Mouse (Mus musculus): ENCODE measurements around the gene Mgea5. TPM values are rescaled to one million over a fixed set of nuclear protein-coding genes. Genes with fewer than 3 reads are reported as not detected.

Gene Mgea5
- total and polyA plus RNA-seq, 3 experiments, result 66.4 to 283 (median 192) TPM

GRCm38 (mm10) chr19:45734191-45734590 lies 49.4 kb downstream of the Mgea5 start:
- DNase-seq (ENCODE audit: low spot score) (no peak), ATAC-seq (ENCODE audit: extremely low read depth, insufficient number of reproducible peaks, low FRiP score, poor library complexity, severe bottlenecking) (no peak)
- TF ChIP-seq CTCF (IDR thresholded peaks at IDR 0.05; ENCODE audit: low read depth, low read length), result no peak
- no peak for TF ChIP-seq GATA1 (IDR thresholded peaks at IDR 0.05; ENCODE audit: borderline replicate concordance, low read length)
- TF ChIP-seq TAL1 (conservative IDR thresholded peaks at IDR 0.05; ENCODE audit: low read depth, low read length), result no peak
- TF ChIP-seq POLR2AphosphoS5 (IDR thresholded peaks at IDR 0.05; ENCODE audit: insufficient replicate concordance, low read depth, low read length), result no peak
- TF ChIP-seq GATA2 (IDR thresholded peaks at IDR 0.05; ENCODE audit: borderline replicate concordance, low read depth, low read length), result no peak
- peaks cover 92% of the 10 kb centered on the region for H3K27me3 ChIP-seq (ENCODE audit: insufficient read depth, low read length)
- no peaks in the 10 kb centered on the region for H3K9me3 ChIP-seq (replicated peaks)
- H3K36me3 ChIP-seq (replicated peaks), result no peaks in the 10 kb centered on the region
- no peak overlapping the region for H3K4me3 ChIP-seq (ENCODE audit: low read depth, low read length)
- peaks cover 10% of the 10 kb centered on the region for H3K4me1 ChIP-seq (ENCODE audit: insufficient read depth, low read depth, low read length)

- Histone ChIP-seq H3K9me3 (replicated peaks) (no peaks in the 10 kb centered on the region), H3K36me3 (replicated peaks) (no peaks in the 10 kb centered on the region), H3K4me3 (ENCODE audit: low read depth, low read length) (no peak overlapping the region), H3K27me3 (ENCODE audit: insufficient read depth, low read length) (peaks cover 91% of the 10 kb centered on the region), H3K4me1 (ENCODE audit: insufficient read depth, low read depth, low read length) (peaks cover 10% of the 10 kb centered on the region)
- no peak for ATAC-seq (ENCODE audit: extremely low read depth, insufficient number of reproducible peaks, low FRiP score, poor library complexity, severe bottlenecking)
- no peak for DNase-seq (ENCODE audit: low spot score)
- no peak for TF ChIP-seq CTCF (IDR thresholded peaks at IDR 0.05; ENCODE audit: low read depth, low read length)
Observed at GRCm38 (mm10) chr19:45733564-45733963, 50.1 kb downstream of the Mgea5 start.

- peaks cover 86% of the 10 kb centered on the region for H3K27me3 ChIP-seq (ENCODE audit: insufficient read depth, low read length)
- TF ChIP-seq CTCF (IDR thresholded peaks at IDR 0.05; ENCODE audit: low read depth, low read length) (no peak), TAL1 (conservative IDR thresholded peaks at IDR 0.05; ENCODE audit: low read depth, low read length) (no peak), GATA2 (IDR thresholded peaks at IDR 0.05; ENCODE audit: borderline replicate concordance, low read depth, low read length) (no peak), GATA1 (IDR thresholded peaks at IDR 0.05; ENCODE audit: borderline replicate concordance, low read length) (no peak), POLR2AphosphoS5 (IDR thresholded peaks at IDR 0.05; ENCODE audit: insufficient replicate concordance, low read depth, low read length) (no peak)
- H3K4me3 ChIP-seq (ENCODE audit: low read depth, low read length), result no peak overlapping the region
- no peak for ATAC-seq (ENCODE audit: extremely low read depth, insufficient number of reproducible peaks, low FRiP score, poor library complexity, severe bottlenecking)
- no peak for DNase-seq (ENCODE audit: low spot score)
- H3K4me1 ChIP-seq (ENCODE audit: insufficient read depth, low read depth, low read length), result peaks cover 7% of the 10 kb centered on the region
- no peaks in the 10 kb centered on the region for H3K9me3 ChIP-seq (replicated peaks)
- H3K36me3 ChIP-seq (replicated peaks), result no peaks in the 10 kb centered on the region
Observed at GRCm38 (mm10) chr19:45731658-45732057, 52.0 kb downstream of the Mgea5 start.

DNA sequence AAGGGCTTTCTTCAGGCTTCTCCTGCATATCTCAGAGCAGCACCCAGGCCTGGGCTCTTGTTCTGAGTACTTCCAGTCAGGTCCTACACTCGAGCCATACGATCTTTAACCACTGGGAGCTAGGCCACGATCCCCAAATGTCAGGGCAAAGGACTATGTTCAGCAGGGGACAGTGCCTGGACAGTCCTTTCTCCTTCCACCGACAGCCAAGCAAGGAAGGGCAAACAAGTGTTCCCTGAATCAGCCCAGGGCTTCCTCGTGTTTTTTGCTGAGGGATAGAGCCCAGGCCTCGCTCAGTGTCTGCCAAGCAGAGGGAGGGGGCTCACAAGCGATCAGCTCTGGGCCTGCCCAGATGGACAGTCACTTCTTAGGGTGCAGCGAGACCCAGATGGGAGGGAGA lies 53.6 kb downstream of the Mgea5 start:
- ATAC-seq (ENCODE audit: extremely low read depth, insufficient number of reproducible peaks, low FRiP score, poor library complexity, severe bottlenecking) (no peak), DNase-seq (ENCODE audit: low spot score) (no peak)
- H3K27me3 ChIP-seq (ENCODE audit: insufficient read depth, low read length), result peaks cover 88% of the 10 kb centered on the region
- no peak for TF ChIP-seq POLR2AphosphoS5 (IDR thresholded peaks at IDR 0.05; ENCODE audit: insufficient replicate concordance, low read depth, low read length)
- no peak for TF ChIP-seq CTCF (IDR thresholded peaks at IDR 0.05; ENCODE audit: low read depth, low read length)
- TF ChIP-seq TAL1 (conservative IDR thresholded peaks at IDR 0.05; ENCODE audit: low read depth, low read length), result no peak
- TF ChIP-seq GATA1 (IDR thresholded peaks at IDR 0.05; ENCODE audit: borderline replicate concordance, low read length), result no peak
- TF ChIP-seq GATA2 (IDR thresholded peaks at IDR 0.05; ENCODE audit: borderline replicate concordance, low read depth, low read length), result no peak
- peaks cover 7% of the 10 kb centered on the region for H3K4me1 ChIP-seq (ENCODE audit: insufficient read depth, low read depth, low read length)
- H3K4me3 ChIP-seq (ENCODE audit: low read depth, low read length), result no peak overlapping the region
- H3K36me3 ChIP-seq (replicated peaks), result no peaks in the 10 kb centered on the region
- no peaks in the 10 kb centered on the region for H3K9me3 ChIP-seq (replicated peaks)

- ATAC-seq (ENCODE audit: extremely low read depth, insufficient number of reproducible peaks, low FRiP score, poor library complexity, severe bottlenecking) (no peak), DNase-seq (ENCODE audit: low spot score) (no peak)
- TF ChIP-seq GATA2 (IDR thresholded peaks at IDR 0.05; ENCODE audit: borderline replicate concordance, low read depth, low read length), result no peak
- TF ChIP-seq CTCF (IDR thresholded peaks at IDR 0.05; ENCODE audit: low read depth, low read length), result no peak
- TF ChIP-seq POLR2AphosphoS5 (IDR thresholded peaks at IDR 0.05; ENCODE audit: insufficient replicate concordance, low read depth, low read length), result no peak
- no peak for TF ChIP-seq GATA1 (IDR thresholded peaks at IDR 0.05; ENCODE audit: borderline replicate concordance, low read length)
- no peak for TF ChIP-seq TAL1 (conservative IDR thresholded peaks at IDR 0.05; ENCODE audit: low read depth, low read length)
- Histone ChIP-seq H3K36me3 (replicated peaks) (no peaks in the 10 kb centered on the region), H3K27me3 (ENCODE audit: insufficient read depth, low read length) (peaks cover 65% of the 10 kb centered on the region), H3K4me1 (ENCODE audit: insufficient read depth, low read depth, low read length) (no peaks in the 10 kb centered on the region; the same call in none of the 2 replicates), H3K4me3 (ENCODE audit: low read depth, low read length) (no peak overlapping the region), H3K9me3 (replicated peaks) (no peaks in the 10 kb centered on the region)
Observed at GRCm38 (mm10) chr19:45727231-45727630, 56.4 kb downstream of the Mgea5 start.

- no peaks in the 10 kb centered on the region; the same call in none of the 2 replicates for H3K4me1 ChIP-seq (ENCODE audit: insufficient read depth, low read depth, low read length)
- ATAC-seq (ENCODE audit: extremely low read depth, insufficient number of reproducible peaks, low FRiP score, poor library complexity, severe bottlenecking), result no peak
- H3K36me3 ChIP-seq (replicated peaks), result no peaks in the 10 kb centered on the region
- peaks cover 51% of the 10 kb centered on the region for H3K27me3 ChIP-seq (ENCODE audit: insufficient read depth, low read length)
- no peak for DNase-seq (ENCODE audit: low spot score)
- no peak overlapping the region for H3K4me3 ChIP-seq (ENCODE audit: low read depth, low read length)
- no peaks in the 10 kb centered on the region for H3K9me3 ChIP-seq (replicated peaks)
- TF ChIP-seq GATA2 (IDR thresholded peaks at IDR 0.05; ENCODE audit: borderline replicate concordance, low read depth, low read length), result no peak
- TF ChIP-seq GATA1 (IDR thresholded peaks at IDR 0.05; ENCODE audit: borderline replicate concordance, low read length), result no peak
- no peak for TF ChIP-seq POLR2AphosphoS5 (IDR thresholded peaks at IDR 0.05; ENCODE audit: insufficient replicate concordance, low read depth, low read length)
- no peak for TF ChIP-seq TAL1 (conservative IDR thresholded peaks at IDR 0.05; ENCODE audit: low read depth, low read length)
Observed at GRCm38 (mm10) chr19:45725677-45726277, 57.9 kb downstream of the Mgea5 start.

Data from G1E (cell line).